Mouse (Mus musculus): ENCODE data around the gene Mlxipl.
"Not testable (repeated sequence)": the region's sequence is repeated elsewhere in the genome, so short reads cannot be mapped to it uniquely, and the experiment has no call there.

The Mlxipl gene

GRCm38 (mm10) chr5:135089653-135090052, at the start of gene Mlxipl:
Mlxipl (plus strand) TSS chr5:135089890.
- no peak for DNase-seq (ENCODE audit: low spot score in 2 of 2)

DNA sequence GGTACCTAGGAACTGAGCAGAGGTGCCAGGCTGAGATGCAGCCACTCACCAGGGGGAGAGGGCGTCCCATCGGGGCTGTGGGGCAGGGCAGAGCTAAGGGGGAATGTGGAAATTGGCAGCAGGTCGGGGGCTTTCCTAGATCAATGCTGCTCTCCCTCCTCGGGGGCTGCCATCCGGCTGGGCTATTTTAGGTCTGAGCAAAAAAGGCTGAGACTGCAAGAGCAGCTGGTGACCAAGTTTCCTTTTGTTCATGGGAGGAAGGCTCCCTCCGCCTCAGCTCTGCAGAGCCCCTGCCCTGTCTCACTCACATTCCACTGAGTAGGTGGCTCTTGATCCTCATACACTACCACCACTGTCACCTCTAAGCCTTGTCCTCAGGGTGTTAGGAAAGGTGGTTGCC, 49.6 kb upstream of the Mlxipl start:
- DNase-seq (ENCODE audit: low spot score in 2 of 2): no peak

DNA sequence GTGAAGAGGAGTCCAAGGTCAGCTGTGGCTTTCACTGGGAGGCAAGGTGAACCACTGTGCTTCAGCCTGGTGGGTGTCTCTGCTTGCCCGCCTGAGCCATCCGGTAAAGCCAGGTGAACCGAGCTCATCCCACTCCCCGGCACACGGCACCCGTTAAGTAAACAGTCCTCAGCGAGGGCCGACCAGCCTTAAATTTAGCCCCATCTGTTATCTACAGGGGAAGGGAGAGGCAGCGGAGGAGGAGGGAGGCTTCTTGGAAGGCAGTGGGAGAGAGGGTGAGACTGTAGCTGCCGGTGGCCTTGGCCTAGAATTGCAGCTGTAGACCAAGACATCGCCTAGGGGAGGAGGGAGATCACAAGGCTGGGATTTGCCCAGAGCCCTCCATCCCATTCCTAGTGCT, 48.9 kb upstream of the Mlxipl start:
- DNase-seq (ENCODE audit: low spot score in 2 of 2): no peak

DNA sequence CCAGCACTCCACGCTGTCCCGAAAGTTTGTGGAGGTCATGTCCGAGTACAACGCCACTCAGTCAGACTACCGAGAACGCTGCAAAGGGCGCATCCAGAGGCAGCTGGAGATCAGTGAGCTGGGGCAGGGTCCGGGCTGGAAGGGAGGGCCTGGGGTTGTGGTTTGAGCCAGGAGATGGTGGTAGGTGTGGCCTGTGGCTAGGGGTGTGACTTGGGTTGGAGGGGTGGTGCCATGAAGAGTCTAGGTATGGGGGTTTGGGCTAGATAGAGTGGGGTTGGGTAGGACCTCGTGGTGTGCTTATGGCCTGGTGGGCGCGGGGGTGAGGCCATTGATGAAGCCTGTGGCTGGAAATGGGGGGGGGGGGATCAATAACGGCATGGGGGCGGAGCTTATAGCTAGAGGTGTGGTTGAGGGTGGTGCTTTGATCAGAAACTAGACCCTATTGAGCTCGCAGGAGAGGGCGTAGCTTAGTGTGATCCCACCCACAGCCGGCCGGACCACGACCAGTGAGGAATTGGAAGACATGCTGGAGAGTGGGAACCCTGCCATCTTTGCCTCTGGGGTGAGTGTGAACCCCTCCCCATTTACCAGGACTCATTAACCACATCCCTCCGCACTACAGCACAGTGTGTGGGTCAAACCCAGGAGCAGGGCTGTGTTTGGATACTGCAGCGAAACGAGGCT, 47.4 kb upstream of the Mlxipl start:
- no peak for DNase-seq (ENCODE audit: low spot score in 2 of 2)

GRCm38 (mm10) chr5:135044575-135044974, 45.1 kb upstream of the Mlxipl start:
- no peak for DNase-seq (ENCODE audit: low spot score in 2 of 2)

- DNase-seq (ENCODE audit: low spot score in 2 of 2): no peak
Measured at GRCm38 (mm10) chr5:135048539-135048938, 41.2 kb upstream of the Mlxipl start.

GRCm38 (mm10) chr5:135049268-135049667, 40.4 kb upstream of the Mlxipl start:
- not testable (repeated sequence) for DNase-seq (ENCODE audit: low spot score in 2 of 2)

- no peak for DNase-seq (ENCODE audit: low spot score in 2 of 2)
Measured at GRCm38 (mm10) chr5:135053356-135053755, 36.3 kb upstream of the Mlxipl start.

DNA sequence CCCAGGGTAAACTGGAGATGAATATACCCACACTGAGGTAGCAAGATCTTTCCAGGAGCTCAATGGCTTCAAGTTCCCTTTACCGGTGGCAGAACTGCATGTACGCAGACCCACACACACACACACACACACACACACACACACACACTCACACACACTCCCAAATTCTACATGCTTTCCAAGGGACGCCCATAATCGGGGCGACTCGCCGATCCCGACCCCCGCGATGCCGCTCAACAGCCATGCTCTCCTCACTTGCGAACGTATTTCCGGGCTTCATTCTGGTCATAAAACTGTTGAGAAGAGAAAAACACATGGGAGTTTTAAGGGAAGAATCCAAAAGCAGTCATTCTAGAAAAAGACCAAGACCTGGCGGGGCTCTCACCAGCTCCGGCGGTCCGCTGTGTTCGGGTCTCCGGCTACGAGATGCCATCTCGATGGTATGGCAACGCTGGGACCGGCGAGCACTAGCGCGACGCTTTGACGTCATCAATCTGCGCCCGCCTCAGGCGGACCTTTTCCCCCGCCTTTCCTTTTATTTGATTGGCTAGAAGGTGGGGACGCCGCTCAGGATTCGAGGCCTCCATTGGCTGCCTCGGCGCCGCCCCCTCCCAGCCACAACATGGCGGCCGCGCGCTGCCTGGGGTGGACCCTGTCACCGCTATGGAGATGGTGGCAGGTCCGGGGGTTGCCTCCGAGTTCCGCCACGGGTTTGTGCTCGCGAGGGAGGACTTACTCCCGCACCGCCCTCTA, 25.9 kb upstream of the Mlxipl start, which contains the start of gene Dnajc30:
Gene Dnajc30, plus strand, starts transcription at position 574 of the 753 bp plus-strand sequence.
- DNase-seq (ENCODE audit: low spot score in 2 of 2): peak; percentile 87 to 96

GRCm38 (mm10) chr5:135064382-135064766, 25.3 kb upstream of the Mlxipl start:
- DNase-seq (ENCODE audit: low spot score in 2 of 2): peak in 1 of 2 experiments; percentile 4

GRCm38 (mm10) chr5:135064909-135065446, 24.7 kb upstream of the Mlxipl start, which contains the start of gene Bud23:
Bud23 (minus strand) TSS chr5:135064959.
- not testable (repeated sequence) for DNase-seq (ENCODE audit: low spot score in 2 of 2)

GRCm38 (mm10) chr5:135066008-135066407, 23.7 kb upstream of the Mlxipl start:
- no peak for DNase-seq (ENCODE audit: low spot score in 2 of 2)

GRCm38 (mm10) chr5:135070448-135070847, 19.2 kb upstream of the Mlxipl start:
- no peak for DNase-seq (ENCODE audit: low spot score in 2 of 2)

- no peak for DNase-seq (ENCODE audit: low spot score in 2 of 2)
Measured at GRCm38 (mm10) chr5:135072061-135072460, 17.6 kb upstream of the Mlxipl start.

GRCm38 (mm10) chr5:135072720-135073119, 17.0 kb upstream of the Mlxipl start:
- no peak for DNase-seq (ENCODE audit: low spot score in 2 of 2)

- DNase-seq (ENCODE audit: low spot score in 2 of 2): no peak
Measured at GRCm38 (mm10) chr5:135073349-135074150, 16.1 kb upstream of the Mlxipl start.

GRCm38 (mm10) chr5:135075655-135076054, 14.0 kb upstream of the Mlxipl start:
- DNase-seq (ENCODE audit: low spot score in 2 of 2): no peak

DNA sequence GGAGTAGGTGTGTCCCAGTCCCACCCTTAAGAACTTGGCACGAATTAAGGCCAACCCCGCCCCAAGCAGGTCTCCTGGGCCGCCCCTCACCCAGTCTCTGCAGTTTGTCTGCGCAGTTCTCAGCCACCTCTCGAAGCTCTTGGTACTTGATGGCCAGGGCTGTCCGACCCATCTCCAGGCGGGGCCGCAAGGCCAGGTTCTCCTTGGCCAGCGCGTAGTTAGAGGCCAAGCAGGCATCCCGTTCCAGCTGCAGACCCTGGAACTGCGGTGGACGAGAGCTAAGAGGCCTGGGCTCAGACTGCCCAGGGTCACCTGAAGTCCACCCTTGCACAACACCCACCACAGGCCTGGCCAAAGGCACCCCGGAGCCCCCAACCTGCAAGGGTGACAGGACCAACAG, 13.3 kb upstream of the Mlxipl start:
- DNase-seq (ENCODE audit: low spot score in 2 of 2): no peak

DNA sequence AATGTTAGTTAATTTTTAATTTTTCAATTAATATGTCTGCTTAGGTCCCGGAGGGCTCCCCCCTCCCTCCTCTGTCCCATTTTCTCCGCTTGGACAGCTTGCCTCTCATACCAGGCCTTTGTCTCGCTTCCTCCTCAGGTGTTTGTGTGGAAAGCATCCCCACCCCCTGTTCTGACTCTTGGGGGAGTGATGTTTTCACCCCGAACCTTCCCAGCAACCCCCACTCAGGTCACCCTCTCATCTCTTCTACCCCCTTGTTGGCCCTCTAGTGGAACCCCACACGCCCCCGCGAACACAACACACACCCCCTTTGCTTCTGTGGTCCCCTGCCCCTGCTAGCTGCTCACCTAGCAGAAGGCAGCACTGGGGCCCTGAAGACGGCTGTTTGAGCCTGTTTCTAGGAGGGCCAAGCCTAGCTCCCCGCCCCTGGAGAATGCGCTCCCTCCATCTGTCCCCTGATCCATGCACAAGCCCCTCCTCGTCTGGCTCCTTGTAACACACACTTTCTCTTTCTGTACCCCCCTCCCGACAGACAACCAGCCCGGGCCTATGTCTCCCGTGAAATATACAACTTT, 12.7 kb upstream of the Mlxipl start:
- no peak for DNase-seq (ENCODE audit: low spot score in 2 of 2)

DNA sequence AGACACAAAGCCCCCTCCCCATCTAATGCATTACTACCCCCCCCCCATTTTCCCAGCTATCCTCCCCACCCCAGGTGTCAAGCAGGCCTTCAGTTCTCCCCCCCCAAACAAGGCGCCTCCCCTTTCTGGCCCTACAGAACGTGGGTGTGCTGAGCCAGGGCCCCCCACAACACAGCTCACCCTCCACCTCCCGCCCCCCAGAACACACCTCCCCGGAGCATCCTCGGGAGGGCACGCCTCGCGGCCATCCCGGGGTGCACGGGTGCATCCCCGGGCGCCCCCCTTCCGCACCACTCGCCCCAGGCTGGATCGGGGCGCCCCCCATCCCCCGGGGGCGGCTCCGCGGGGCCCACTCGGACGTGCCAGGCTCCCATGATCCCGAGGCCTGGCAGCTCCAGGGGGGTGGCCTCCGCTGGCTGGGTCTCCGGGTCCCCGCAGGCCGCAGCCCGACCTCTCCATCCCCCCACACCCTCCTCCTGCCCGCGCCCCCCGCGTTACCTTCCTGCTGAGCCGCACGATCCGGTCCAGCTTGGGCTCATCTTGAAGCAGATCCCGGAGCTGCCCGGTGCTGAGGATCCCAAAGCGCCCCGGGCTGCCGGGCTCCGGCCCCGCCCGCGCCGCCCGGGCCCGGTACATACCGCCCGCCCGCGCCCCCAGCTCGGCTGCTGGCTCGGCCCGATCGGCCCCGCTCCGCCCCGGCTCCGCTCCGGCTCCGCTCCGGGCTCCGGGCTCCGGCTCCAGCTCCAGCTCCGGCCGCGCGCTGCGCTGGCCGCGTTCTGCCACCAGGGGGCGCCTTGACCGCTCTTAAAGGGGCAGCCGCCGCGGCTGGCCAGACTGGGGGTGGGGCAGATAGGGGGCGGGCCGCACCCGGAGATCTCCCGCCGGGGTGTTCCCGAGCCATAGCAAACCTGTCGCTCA, 11.9 kb upstream of the Mlxipl start, which contains the start of gene Vps37d:
Gene Vps37d, minus strand, starts transcription at position 703 of the 918 bp plus-strand sequence.
- DNase-seq (ENCODE audit: low spot score in 2 of 2): peak; percentile 87 to 90

DNA sequence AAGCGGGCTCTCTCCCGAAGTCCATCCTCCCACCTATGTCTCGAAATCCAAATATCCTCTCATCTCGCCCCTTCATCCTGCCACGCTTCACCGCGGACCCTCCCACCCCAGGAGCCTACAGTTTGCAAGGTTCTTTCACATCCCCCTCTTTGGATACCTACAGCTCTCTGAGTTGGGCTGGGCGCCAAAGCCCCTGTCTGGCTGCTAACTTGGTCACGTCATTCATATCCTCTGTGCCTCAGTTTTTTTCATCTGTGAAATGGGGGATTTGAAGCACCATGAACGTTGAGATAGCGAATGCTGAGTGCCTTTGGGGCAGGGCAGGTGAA, 11.2 kb upstream of the Mlxipl start:
- no peak for DNase-seq (ENCODE audit: low spot score in 2 of 2)

Measured in urinary bladder, postnatal 36 days (tissue).